Mouse (Mus musculus): ENCODE data around the gene Zdhhc3.

Gene Zdhhc3

DNA sequence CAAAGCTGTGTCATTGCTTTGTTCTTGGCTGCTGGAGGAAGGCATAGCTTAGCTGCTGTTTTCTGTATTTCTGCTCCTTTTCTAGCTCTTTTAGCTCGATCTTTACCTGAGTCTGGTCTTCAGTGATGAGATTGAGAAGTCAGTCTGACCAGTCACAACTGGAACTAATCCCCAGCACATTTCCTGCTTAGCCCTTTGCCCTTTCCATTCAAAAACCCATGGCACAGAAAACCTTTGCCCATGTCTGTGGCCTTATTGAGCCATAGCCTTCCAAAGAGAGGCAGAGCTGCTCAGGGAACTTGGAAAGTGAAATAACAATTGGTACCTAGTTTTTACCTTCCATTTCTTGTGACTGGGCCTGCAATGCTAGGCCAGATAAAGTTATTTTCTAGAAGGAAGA lies 2.6 kb upstream of the Zdhhc3 start:
- DNase-seq (ENCODE audit: low read depth, low spot score), result no peak

- DNase-seq (ENCODE audit: low read depth, low spot score), result no peak
These were observed 926 bp upstream of the Zdhhc3 start for GRCm38 (mm10) chr9:123113931-123114330.

DNA sequence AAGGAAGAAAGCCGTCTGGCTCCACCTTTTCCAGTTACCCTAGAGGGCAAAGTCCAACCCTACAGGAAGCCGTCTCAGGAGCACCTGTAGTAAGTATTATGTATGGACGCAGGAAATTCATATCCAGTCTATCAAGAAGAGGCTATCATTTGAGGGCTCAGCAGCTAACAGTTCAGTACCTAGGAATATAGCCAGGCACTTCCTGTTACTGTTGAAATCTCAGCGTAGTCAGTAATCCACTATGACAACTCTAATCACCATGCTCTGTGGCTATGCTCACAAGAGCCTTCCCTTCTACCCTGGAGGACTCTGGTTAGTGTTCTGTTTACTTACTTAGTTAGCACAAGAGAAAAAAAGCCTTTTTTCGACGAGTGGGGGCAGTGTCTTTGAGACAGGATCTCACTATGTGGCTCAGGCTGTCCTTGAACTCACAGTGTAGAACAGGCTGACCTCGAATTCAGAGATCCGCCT lies 1.2 kb downstream of the Zdhhc3 start:
- no peak for DNase-seq (ENCODE audit: low read depth, low spot score)

GRCm38 (mm10) chr9:123109188-123109587 lies 3.8 kb downstream of the Zdhhc3 start:
- no peak for DNase-seq (ENCODE audit: low read depth, low spot score)

GRCm38 (mm10) chr9:123107186-123107585 lies 5.8 kb downstream of the Zdhhc3 start:
- DNase-seq (ENCODE audit: low read depth, low spot score), result no peak

GRCm38 (mm10) chr9:123104362-123104761 lies 8.6 kb downstream of the Zdhhc3 start:
- no peak for DNase-seq (ENCODE audit: low read depth, low spot score)

GRCm38 (mm10) chr9:123103425-123103824 lies 9.6 kb downstream of the Zdhhc3 start:
- no peak for DNase-seq (ENCODE audit: low read depth, low spot score)

DNA sequence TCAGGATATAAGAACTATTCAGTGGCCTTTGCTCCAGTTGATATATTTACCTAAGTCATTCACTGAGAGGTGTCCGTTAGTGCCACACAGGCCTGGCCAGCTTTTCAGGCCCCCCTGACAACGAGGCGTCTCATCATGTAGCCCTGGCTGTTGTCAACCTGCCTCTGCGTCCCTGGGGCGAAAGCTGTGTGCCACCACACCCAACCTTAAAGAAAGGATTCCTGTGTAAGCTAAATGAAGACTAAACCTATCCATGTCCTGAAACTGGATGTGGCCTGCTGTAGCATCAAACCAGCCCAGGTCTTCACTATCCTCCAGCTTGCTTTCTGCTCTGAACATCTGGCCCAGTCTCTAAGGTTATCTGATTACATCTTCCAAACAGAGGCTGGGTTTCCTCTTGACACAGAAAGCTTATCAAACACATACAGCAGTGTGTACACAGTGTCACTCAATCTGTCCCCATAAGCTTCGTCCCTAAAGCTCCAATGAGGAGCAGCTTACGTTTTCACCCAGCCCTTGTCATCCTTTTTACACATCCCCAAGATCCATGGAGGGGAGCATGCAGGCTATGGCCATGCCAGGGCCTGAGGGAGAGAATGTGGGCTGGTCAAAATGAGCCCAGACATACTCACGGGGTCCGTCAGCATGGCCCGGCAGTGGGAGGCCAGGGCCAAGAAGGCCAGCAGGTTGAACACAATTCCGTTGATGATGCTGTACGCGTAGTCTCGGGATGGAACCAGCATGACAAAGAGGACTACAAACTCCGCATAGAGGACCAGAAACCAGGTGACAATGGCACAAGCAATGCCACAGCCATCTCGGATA lies 13.2 kb downstream of the Zdhhc3 start:
- DNase-seq (ENCODE audit: low read depth, low spot score), result no peak

GRCm38 (mm10) chr9:123090844-123091243 lies 22.2 kb downstream of the Zdhhc3 start:
- no peak for DNase-seq (ENCODE audit: low read depth, low spot score)

GRCm38 (mm10) chr9:123087558-123087957 lies 25.4 kb downstream of the Zdhhc3 start:
- DNase-seq (ENCODE audit: low read depth, low spot score), result no peak

- DNase-seq (ENCODE audit: low read depth, low spot score), result no peak
These were observed 27.6 kb downstream of the Zdhhc3 start for GRCm38 (mm10) chr9:123085373-123085772.

GRCm38 (mm10) chr9:123080796-123081195 lies 32.2 kb downstream of the Zdhhc3 start:
- no peak for DNase-seq (ENCODE audit: low read depth, low spot score)

DNA sequence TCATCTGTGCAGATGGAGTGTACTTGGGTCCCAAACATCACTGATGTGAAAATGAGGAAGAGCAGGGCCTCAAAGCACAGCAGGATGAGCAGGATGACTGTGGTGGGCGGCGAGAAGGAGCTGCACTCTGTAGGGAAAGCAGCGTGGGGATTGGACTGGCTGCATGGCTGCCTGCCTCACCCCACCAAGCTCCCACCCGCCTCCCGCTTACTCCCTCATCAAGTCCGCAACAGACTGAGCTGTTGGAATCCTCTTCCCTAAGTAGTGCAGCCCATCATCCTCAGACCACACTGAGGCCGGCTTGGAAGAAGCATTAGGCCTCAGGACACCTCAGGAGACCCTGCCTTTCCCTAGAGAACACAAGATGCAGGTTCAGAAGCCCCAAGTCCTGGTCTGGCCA lies 32.6 kb downstream of the Zdhhc3 start:
- no peak for DNase-seq (ENCODE audit: low read depth, low spot score)

DNA sequence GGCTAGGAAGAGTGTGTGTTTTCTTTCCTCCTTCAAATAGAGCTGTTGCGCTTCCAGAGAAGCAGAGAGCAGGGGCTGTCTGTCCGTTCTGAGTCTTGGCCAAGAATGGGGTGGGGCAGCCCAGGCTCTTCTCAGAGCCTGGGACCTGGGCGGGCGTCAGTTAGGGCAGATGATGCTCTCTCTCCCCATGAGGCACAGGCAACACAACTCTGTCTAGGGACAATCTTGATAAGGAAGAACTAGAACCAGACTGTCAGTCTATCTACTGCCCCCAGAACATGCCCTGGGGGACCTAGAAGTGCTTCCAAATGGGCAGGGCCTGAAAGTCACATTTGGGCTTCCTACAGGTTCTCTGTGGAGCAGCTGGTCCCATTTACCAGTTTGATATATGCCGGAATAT lies 33.9 kb downstream of the Zdhhc3 start:
- DNase-seq (ENCODE audit: low read depth, low spot score), result no peak

- no peak for DNase-seq (ENCODE audit: low read depth, low spot score)
These were observed 52.8 kb downstream of the Zdhhc3 start for GRCm38 (mm10) chr9:123060172-123060571.

GRCm38 (mm10) chr9:123058724-123059292 lies 54.2 kb downstream of the Zdhhc3 start:
- DNase-seq (ENCODE audit: low read depth, low spot score), result no peak

- no peak for DNase-seq (ENCODE audit: low read depth, low spot score)
These were observed 65.3 kb downstream of the Zdhhc3 start for GRCm38 (mm10) chr9:123047665-123048064.

DNA sequence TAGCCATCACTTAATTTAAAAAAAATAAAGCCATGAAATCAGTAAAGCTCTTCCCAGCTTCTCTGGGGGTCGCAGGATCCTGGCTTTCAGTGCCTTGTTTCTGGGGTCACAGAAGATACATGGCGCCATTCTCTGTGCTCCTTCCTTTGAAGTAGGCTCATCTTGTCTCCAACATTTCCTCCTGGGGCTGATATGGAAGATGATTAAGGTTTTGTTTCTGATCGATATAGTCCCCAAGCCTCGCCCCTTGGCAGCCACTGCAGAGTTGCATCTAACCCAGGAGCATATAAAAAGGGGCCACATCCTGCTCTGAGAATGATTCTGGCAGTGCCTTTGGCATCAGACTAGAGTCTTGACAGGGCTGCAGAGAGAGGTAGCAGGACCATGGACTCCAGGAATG lies 78.6 kb downstream of the Zdhhc3 start, which contains the start of gene Tgm4:
Tgm4 (plus strand) TSS at position 301 of the 400 bp plus-strand sequence.
- DNase-seq (ENCODE audit: low read depth, low spot score), result no peak

- no peak for DNase-seq (ENCODE audit: low read depth, low spot score)
These were observed 81.3 kb downstream of the Zdhhc3 start for GRCm38 (mm10) chr9:123031496-123032246.

GRCm38 (mm10) chr9:123024201-123024600 lies 88.8 kb downstream of the Zdhhc3 start:
- no peak for DNase-seq (ENCODE audit: low read depth, low spot score)

DNA sequence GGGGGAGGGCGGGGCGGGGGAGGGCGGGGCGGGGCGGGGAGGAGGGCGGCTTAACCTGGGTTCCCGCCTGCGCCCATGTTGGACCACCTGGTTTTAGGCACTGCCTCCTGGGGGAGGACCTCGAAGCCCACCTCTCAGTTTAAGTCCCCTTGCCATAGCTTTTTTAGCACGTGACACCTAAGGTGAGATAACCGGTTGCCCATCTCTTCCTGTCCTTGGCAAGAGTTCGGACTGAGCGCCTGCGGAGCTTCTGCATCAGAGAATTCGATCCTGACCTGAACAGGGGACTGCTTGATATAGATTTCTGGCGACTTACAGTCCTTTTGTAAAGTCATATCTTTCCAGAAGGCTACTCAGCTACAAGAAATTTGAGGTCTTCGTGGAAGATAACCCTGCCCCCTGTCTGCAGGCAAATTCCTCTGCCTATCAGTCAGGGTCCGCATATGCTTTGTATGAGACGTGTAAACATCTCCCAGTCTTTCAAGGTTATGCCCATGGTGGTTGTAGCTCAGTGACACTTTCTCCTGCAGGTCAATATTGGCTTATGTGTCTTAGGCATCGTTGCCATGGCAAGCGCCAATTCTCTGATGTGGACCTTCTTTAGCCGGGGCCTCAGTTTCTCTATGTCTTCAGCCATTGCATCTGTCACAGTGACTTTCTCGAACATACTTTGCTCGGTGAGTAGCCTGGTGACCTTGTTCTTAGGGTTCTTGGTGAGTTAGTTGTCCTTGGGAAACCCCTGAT lies 91.2 kb downstream of the Zdhhc3 start:
- no peak for DNase-seq (ENCODE audit: low read depth, low spot score)

Measured in retina, postnatal 7 days (tissue).